Mouse (Mus musculus): ENCODE measurements around the gene Wnt6.

Gene Wnt6

GRCm38 (mm10) chr1:74775816-74776215 is 4.1 kb downstream of the Wnt6 start:
- peak; percentile 44 to 59 for DNase-seq

GRCm38 (mm10) chr1:74778934-74779486 is 7.3 kb downstream of the Wnt6 start:
- DNase-seq: no peak

- DNase-seq: peak in 1 of 2 experiments; percentile 48
These were observed 10.4 kb downstream of the Wnt6 start for GRCm38 (mm10) chr1:74782045-74782444.

- DNase-seq: peak; percentile 43 to 59
These were observed 11.9 kb downstream of the Wnt6 start for GRCm38 (mm10) chr1:74783554-74783953.

- DNase-seq: peak; percentile 75 to 83
These were observed 12.5 kb downstream of the Wnt6 start for GRCm38 (mm10) chr1:74784041-74784759.

- peak; percentile 87 to 91 for DNase-seq
These were observed 16.2 kb downstream of the Wnt6 start for GRCm38 (mm10) chr1:74787846-74788245.

- DNase-seq: no peak
These were observed 17.0 kb downstream of the Wnt6 start for GRCm38 (mm10) chr1:74788603-74789176.

GRCm38 (mm10) chr1:74790095-74790494 is 18.4 kb downstream of the Wnt6 start:
- DNase-seq: no peak

GRCm38 (mm10) chr1:74791249-74791648 is 19.6 kb downstream of the Wnt6 start, which contains the start of gene Wnt10a:
Gene Wnt10a, plus strand, starts transcription at chr1:74791516.
- DNase-seq: no peak

GRCm38 (mm10) chr1:74792831-74793660 is 21.4 kb downstream of the Wnt6 start:
- DNase-seq: peak in 1 of 2 experiments; percentile 48

- DNase-seq: peak in 1 of 2 experiments; percentile 37
These were observed 22.9 kb downstream of the Wnt6 start for GRCm38 (mm10) chr1:74794487-74795144.

GRCm38 (mm10) chr1:74795145-74795529 is 23.4 kb downstream of the Wnt6 start:
- peak in 1 of 2 experiments; percentile 50 for DNase-seq

GRCm38 (mm10) chr1:74797459-74797858 is 25.8 kb downstream of the Wnt6 start:
- DNase-seq: peak; percentile 84 to 92

GRCm38 (mm10) chr1:74800424-74800888 is 28.8 kb downstream of the Wnt6 start:
- DNase-seq: no peak

- no peak for DNase-seq
These were observed 30.0 kb downstream of the Wnt6 start for GRCm38 (mm10) chr1:74801631-74802140.

GRCm38 (mm10) chr1:74802795-74803656 is 31.3 kb downstream of the Wnt6 start:
- DNase-seq: peak; percentile 62 to 71

- DNase-seq: peak in 1 of 2 experiments; percentile 2
These were observed 32.6 kb downstream of the Wnt6 start for GRCm38 (mm10) chr1:74804211-74804870.

GRCm38 (mm10) chr1:74805340-74805835 is 33.7 kb downstream of the Wnt6 start:
- no peak for DNase-seq

- no peak for DNase-seq
These were observed 34.2 kb downstream of the Wnt6 start for GRCm38 (mm10) chr1:74805843-74806242.
